Mouse (Mus musculus) CH12.LX (cell line): ENCODE measurements at regions not wholly inside any gene's neighbourhood (a gene's known extent, or its start where the extent isn't known, plus 50 kb on each side); places are given as distances from the start of the nearest gene placed in this dataset.
A peak's percentile ranks its signal among the peaks of the same experiment; 100 is the strongest.

Experiments
- BHLHE40 ChIP-seq: IDR thresholded peaks from 2 replicates; pipeline ENCODE4 v1.6.1; 2011; ENCODE audit warnings: mild to moderate bottlenecking, low read depth, low read length, improper control_type of control experiment
- E2F4 ChIP-seq: IDR thresholded peaks from 2 replicates; pipeline ENCODE4 v1.6.1; 2011; ENCODE audit warnings: low read depth, low read length, improper control_type of control experiment; ENCODE audit not compliant: insufficient replicate concordance
- ETS1 ChIP-seq: conservative IDR thresholded peaks from 2 replicates; pipeline ENCODE4 v1.6.1; 2012; ENCODE audit warnings: low read depth, mild to moderate bottlenecking, inconsistent platforms, low read length, improper control_type of control experiment, moderate library complexity
- MAZ ChIP-seq: IDR thresholded peaks from 2 replicates; pipeline ENCODE4 v1.6.1; 2012; ENCODE audit warnings: low read depth, mild to moderate bottlenecking, inconsistent platforms, low read length, improper control_type of control experiment, moderate library complexity
- NELFE ChIP-seq: IDR thresholded peaks from 2 replicates; pipeline ENCODE4 v1.6.1; 2011; ENCODE audit warnings: low read depth, low read length, improper control_type of control experiment
- POLR2A ChIP-seq: IDR thresholded peaks from 2 replicates; pipeline ENCODE4 v1.6.1; 2011; ENCODE audit warnings: low read depth, mild to moderate bottlenecking, improper control_type of control experiment, low read length
- POLR2AphosphoS2 ChIP-seq: IDR thresholded peaks from 2 replicates; pipeline ENCODE4 v1.6.1; 2011; ENCODE audit warnings: low read depth, low read length, improper control_type of control experiment
- SMC3 ChIP-seq: IDR thresholded peaks from 2 replicates; pipeline ENCODE4 v1.6.1; 2011; ENCODE audit warnings: low read depth, low read length, improper control_type of control experiment
- TCF12 ChIP-seq: IDR thresholded peaks from 2 replicates; pipeline ENCODE4 v1.6.1; 2014; ENCODE audit warnings: low read depth, mild to moderate bottlenecking, inconsistent platforms, low read length, improper control_type of control experiment
- ZMIZ1 ChIP-seq: IDR thresholded peaks from 2 replicates; pipeline ENCODE4 v1.6.1; 2012; ENCODE audit warnings: low read depth, mild to moderate bottlenecking, inconsistent platforms, low read length, improper control_type of control experiment
- ZNF384 ChIP-seq: IDR thresholded peaks from 2 replicates; pipeline ENCODE4 v1.6.1; 2012; ENCODE audit warnings: low read depth, low read length, improper control_type of control experiment, inconsistent platforms

- TF ChIP-seq E2F4 (no peak), ZMIZ1 (no peak), POLR2A (no peak), POLR2AphosphoS2 (no peak), ETS1 (peak; percentile 89), ZNF384 (peak; percentile 75), SMC3 (peak; percentile 17; the same call in 1 of the 2 replicates), MAZ (0 out of 2 replicates have a peak, but pooled peaks have one; percentile 37), NELFE (no peak), BHLHE40 (peak; percentile 49), TCF12 (peak; percentile 25; the same call in 1 of the 2 replicates)
- TF ChIP-seq, all 38 proteins: peak for 18
Measured at GRCm38 (mm10) chr10:67598590-67599047, 49.9 kb upstream of the Ado start (continued).
